Mouse (Mus musculus) kidney, adult 2 months (tissue): ENCODE measurements around the gene Frmd4b.

ENCODE experiments used
- CTCF ChIP-seq: fragments of 200-500 bp; conservative IDR thresholded peaks from 2 replicates; pipeline ENCODE4 v1.5.1; 2011; ENCODE audit warnings: low read depth, mild to moderate bottlenecking, control low read depth, low read length, moderate library complexity, mixed read lengths; ENCODE audit not compliant: insufficient read depth, insufficient read length
- POLR2A ChIP-seq: fragments of 200-500 bp; IDR thresholded peaks from one replicate; pipeline ENCODE4 v1.6.1; 2011; ENCODE audit warnings: low read depth, low read length, control low read depth

GRCm38 (mm10) chr6:97500246-97500645 is 117.1 kb downstream of the Frmd4b start:
- no peak for TF ChIP-seq CTCF
- no peak for TF ChIP-seq POLR2A
